Mouse (Mus musculus) layer of hippocampus, adult 2 months (tissue): ENCODE results near the gene Rnf43. TPM values are rescaled to one million over a fixed set of nuclear protein-coding genes. Genes with fewer than 3 reads are reported as not detected.
A peak's percentile ranks its signal among the peaks of the same experiment; 100 is the strongest.

ENCODE experiments used
- DNase-seq, 2 experiments: peaks; one replicate each; pipeline ENCODE4 v3.0.0; 2022; ENCODE audit warnings: low spot score in 2 of 2
- H3K27ac ChIP-seq: fragments of 200-600 bp; 2 replicates; pipeline ENCODE4 v1.8.1; 2022
- H3K4me3 ChIP-seq: fragments of 200-600 bp; 2 replicates; pipeline ENCODE4 v1.8.1; 2022; ENCODE audit warnings: mild to moderate bottlenecking
- CTCF ChIP-seq: fragments of 200-600 bp; conservative IDR thresholded peaks from 2 replicates; pipeline ENCODE4 v1.8.1; 2022; ENCODE audit warnings: antibody characterized with exemption, mild to moderate bottlenecking, moderate library complexity
- total RNA-seq, 2 experiments: library from RNA; stranded (reverse); gene quantifications; 2 replicates each; pipeline ENCODE4 v1.2.3; 2021

Rnf43 gene
- total RNA-seq, 2 experiments from 2014 or later: 3.1 to 3.9 TPM

- DNase-seq: no peak
- TF ChIP-seq CTCF: no peak
- Histone ChIP-seq H3K27ac (no peak overlapping the region), H3K4me3 (no peak overlapping the region)
Measured at GRCm38 (mm10) chr11:87704289-87704688, 41.8 kb downstream of the Rnf43 start.

- H3K27ac ChIP-seq: no peak overlapping the region
- H3K4me3 ChIP-seq: no peak overlapping the region
- DNase-seq: no peak
- no peak for TF ChIP-seq CTCF
Measured at GRCm38 (mm10) chr11:87707570-87707969, 45.0 kb downstream of the Rnf43 start.

GRCm38 (mm10) chr11:87708979-87709378 lies 46.5 kb downstream of the Rnf43 start:
- no peak for TF ChIP-seq CTCF
- no peak for DNase-seq
- no peak overlapping the region for H3K4me3 ChIP-seq
- no peak overlapping the region for H3K27ac ChIP-seq

- H3K27ac ChIP-seq: no peak overlapping the region
- DNase-seq: no peak
- H3K4me3 ChIP-seq: peak overlapping the region; percentile 24; the same call in 1 of the 2 replicates
- TF ChIP-seq CTCF: no peak
Measured at GRCm38 (mm10) chr11:87709513-87710261, 47.2 kb downstream of the Rnf43 start.

- H3K27ac ChIP-seq: no peak overlapping the region
- peak overlapping the region; percentile 24; the same call in 1 of the 2 replicates for H3K4me3 ChIP-seq
- TF ChIP-seq CTCF: no peak
- DNase-seq: no peak
Measured at GRCm38 (mm10) chr11:87710262-87710615, 47.7 kb downstream of the Rnf43 start.

- TF ChIP-seq CTCF: no peak
- no peak for DNase-seq
- Histone ChIP-seq H3K4me3 (no peak overlapping the region), H3K27ac (no peak overlapping the region)
Measured at GRCm38 (mm10) chr11:87712188-87712587, 49.7 kb downstream of the Rnf43 start.

- DNase-seq: no peak
- Histone ChIP-seq H3K27ac (no peak overlapping the region), H3K4me3 (no peak overlapping the region)
- TF ChIP-seq CTCF: no peak
Measured at GRCm38 (mm10) chr11:87715999-87716398, 53.5 kb downstream of the Rnf43 start.

- Histone ChIP-seq H3K4me3 (no peak overlapping the region), H3K27ac (no peak overlapping the region)
- no peak for DNase-seq
- TF ChIP-seq CTCF: no peak
Measured at GRCm38 (mm10) chr11:87719526-87719925, 57.0 kb downstream of the Rnf43 start.

- TF ChIP-seq CTCF: no peak
- Histone ChIP-seq H3K27ac (no peak overlapping the region), H3K4me3 (no peak overlapping the region)
- DNase-seq: no peak
Measured at GRCm38 (mm10) chr11:87720324-87720723, 57.8 kb downstream of the Rnf43 start.

GRCm38 (mm10) chr11:87720839-87721238 lies 58.3 kb downstream of the Rnf43 start:
- no peak for TF ChIP-seq CTCF
- Histone ChIP-seq H3K27ac (no peak overlapping the region), H3K4me3 (no peak overlapping the region)
- DNase-seq: no peak

- no peak overlapping the region for H3K4me3 ChIP-seq
- no peak overlapping the region for H3K27ac ChIP-seq
- no peak for TF ChIP-seq CTCF
- DNase-seq: no peak
Measured at GRCm38 (mm10) chr11:87722168-87722567, 59.6 kb downstream of the Rnf43 start.

- DNase-seq: no peak
- 0 out of 2 replicates have a peak, but pooled peaks have one; percentile 28 for TF ChIP-seq CTCF
- Histone ChIP-seq H3K4me3 (no peak overlapping the region), H3K27ac (no peak overlapping the region)
Measured at GRCm38 (mm10) chr11:87722891-87723290, 60.4 kb downstream of the Rnf43 start.

- H3K27ac ChIP-seq: no peak overlapping the region
- no peak overlapping the region for H3K4me3 ChIP-seq
- no peak for DNase-seq
- no peak for TF ChIP-seq CTCF
Measured at GRCm38 (mm10) chr11:87725515-87725914, 63.0 kb downstream of the Rnf43 start.

- Histone ChIP-seq H3K4me3 (no peak overlapping the region), H3K27ac (no peak overlapping the region)
- DNase-seq: no peak
- no peak for TF ChIP-seq CTCF
Measured at GRCm38 (mm10) chr11:87725964-87726562, 63.5 kb downstream of the Rnf43 start.
